In the genomic region with DNA sequence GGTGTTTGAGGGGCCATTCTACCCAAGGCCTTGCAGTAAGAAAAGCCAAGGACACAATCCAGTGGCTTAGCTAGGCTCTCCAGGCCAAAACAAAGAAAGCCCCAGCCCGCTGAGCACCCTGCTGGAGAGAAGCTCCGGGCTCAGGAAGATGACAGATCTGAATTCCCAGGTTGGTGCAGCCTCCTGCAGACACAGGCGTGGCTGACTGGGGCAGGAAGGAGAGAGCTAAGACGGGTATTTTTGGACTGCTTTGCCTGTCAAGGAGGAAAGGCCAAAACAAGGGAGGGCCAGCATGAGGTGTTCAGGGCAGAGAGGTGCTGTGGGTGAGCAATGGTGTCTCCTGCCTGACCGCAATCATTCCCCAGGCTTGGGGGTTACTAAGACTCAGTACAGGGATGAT, we compare ENCODE assay signal across 15 mouse cellular contexts.
A peak's percentile ranks its signal among the peaks of the same experiment; 100 is the strongest.
DNase-seq lines count a peak whose midpoint lies in the region; ATAC-seq and TF ChIP-seq lines count a peak whose summit lies in the region.
"Had no signal": no experiment of that assay in that cellular context is flagged by ENCODE, and none has a peak within 500 bp of the region (broad histone marks: within the 10 kb centered on the region; RNA-seq: fewer than 3 reads in every experiment).

No protein-coding gene starts in this region.

- 46% methylated on average over 5 of the region's 5 CpGs for whole genome bisulfite sequencing in kidney, embryonic 16.5 days

- H3K9me3 ChIP-seq in kidney, embryonic 16.5 days (ENCODE audit: low read length): no peaks in the 10 kb centered on the region
- H3K9me3 ChIP-seq in ES-E14 (ENCODE audit: control insufficient read depth, insufficient read depth, low read depth, low read length): no peaks in the 10 kb centered on the region
- H3K9me3 ChIP-seq: embryonic facial prominence, embryonic 13.5 days; limb, embryonic 15.5 days; megakaryocyte, embryonic 14.5 days had no signal

- no peaks in the 10 kb centered on the region; the same call in 1 of the 2 replicates for H3K4me1 ChIP-seq in kidney, embryonic 16.5 days (ENCODE audit: insufficient read depth, low read length)
- H3K4me1 ChIP-seq in ES-E14 (ENCODE audit: control insufficient read depth in 2 of 2, insufficient read depth in 2 of 2, low read length in 2 of 2, poor library complexity in 1 of 2): peaks cover 3 to 7% of the 10 kb centered on the region in 2 experiments; a peak in 2 of 4 replicates
- H3K4me1 ChIP-seq: megakaryocyte, embryonic 14.5 days had no signal

- DNase-seq in frontal cortex, postnatal 36 days (ENCODE audit: low spot score in 2 of 2): no peak
- DNase-seq in kidney, adult 11 months: no peak
- DNase-seq in ES-E14 (ENCODE audit: low read depth, low spot score): no peak
- DNase-seq in brain, adult 2 months (ENCODE audit: low read depth, low spot score): peak; percentile 55
- no peak for DNase-seq in right cerebral cortex, postnatal 10 days (ENCODE audit: low spot score in 2 of 2)
- DNase-seq: adrenal gland, postnatal 10 days; heart, postnatal 4 days; kidney, adult 9 months; lung, adult 2 months; right cerebral cortex, postnatal 4 days had no signal

- H3K4me3 ChIP-seq in kidney, embryonic 16.5 days (ENCODE audit: low read length): no peak overlapping the region
- H3K4me3 ChIP-seq in ES-E14 (ENCODE audit: insufficient read depth in 1 of 2, low read depth in 1 of 2, low read length in 2 of 2, poor library complexity in 1 of 2, severe bottlenecking in 1 of 2): no peak overlapping the region
- H3K4me3 ChIP-seq: embryonic facial prominence, embryonic 13.5 days; limb, embryonic 15.5 days; megakaryocyte, embryonic 14.5 days had no signal

- H3K27ac ChIP-seq in kidney, embryonic 16.5 days (ENCODE audit: low read length): peak overlapping the region; percentile 35; the same call in 1 of the 2 replicates
- peak overlapping the region; percentile 5; the same call in 1 of the 2 replicates for H3K27ac ChIP-seq in ES-E14 (ENCODE audit: insufficient read depth, low read depth, low read length, poor library complexity, severe bottlenecking)
- H3K27ac ChIP-seq: embryonic facial prominence, embryonic 13.5 days; limb, embryonic 15.5 days had no signal

- in situ Hi-C loops in ES-E14 (cut with MboI; ENCODE audit: low sequenced_read_pairs in 2 of 2, unreplicated experiment in 2 of 2): loop anchor here in 1 of 2 experiments (25.0 kb wide), 1 partner anchor 186 kb away; no protein-coding TSS in a partner anchor

- no peaks in the 10 kb centered on the region for H3K27me3 ChIP-seq in kidney, embryonic 16.5 days (ENCODE audit: insufficient read depth, low read length)
- H3K27me3 ChIP-seq: embryonic facial prominence, embryonic 13.5 days; limb, embryonic 15.5 days; megakaryocyte, embryonic 14.5 days had no signal

- ATAC-seq in frontal cortex, adult (ENCODE audit: low TSS enrichment): 0 out of 2 replicates have a peak, but pooled peaks have one; percentile 10
- peak; percentile 52 for ATAC-seq in kidney, embryonic 16.5 days (ENCODE audit: low FRiP score, low TSS enrichment)

- 0 out of 2 replicates have a peak overlapping the region, but pooled peaks have one; percentile 2 for H3K9ac ChIP-seq in kidney, embryonic 16.5 days (replicated peaks; ENCODE audit: low read length)
- H3K9ac ChIP-seq in ES-E14 (ENCODE audit: insufficient read depth, low read depth, low read length, poor library complexity, severe bottlenecking): no peak overlapping the region
- H3K9ac ChIP-seq: embryonic facial prominence, embryonic 13.5 days; limb, embryonic 15.5 days had no signal

- H3K4me2 ChIP-seq in kidney, embryonic 16.5 days (replicated peaks; ENCODE audit: low read depth, low read length): no peak overlapping the region
- H3K4me2 ChIP-seq: embryonic facial prominence, embryonic 13.5 days; limb, embryonic 15.5 days had no signal

- peaks cover 41% of the 10 kb centered on the region for H3K36me3 ChIP-seq in kidney, embryonic 16.5 days (ENCODE audit: insufficient read depth, low read length)
- peaks cover 53% of the 10 kb centered on the region for H3K36me3 ChIP-seq in ES-E14 (ENCODE audit: control insufficient read depth, insufficient read depth, low read length, poor library complexity, severe bottlenecking)

TF ChIP-seq in ES-E14, 5 proteins besides CTCF, POLR2A, EP300 and RAD21:
- TF ChIP-seq ZNF384 (IDR thresholded peaks at IDR 0.05; ENCODE audit: low read depth, low read length) (no peak), MAFK (IDR thresholded peaks at IDR 0.05; ENCODE audit: insufficient read depth, low read depth, low read length) (no peak), HCFC1 (IDR thresholded peaks at IDR 0.05; ENCODE audit: borderline replicate concordance, insufficient read depth, low read length) (no peak), ZC3H11A (IDR thresholded peaks at IDR 0.05; ENCODE audit: borderline replicate concordance, low read depth, low read length) (no peak), CHD2 (IDR thresholded peaks at IDR 0.05; ENCODE audit: low read depth, low read length) (no peak)
TF ChIP-seq in ES-E14: peak in this region for 0.
